Mouse (Mus musculus) heart, postnatal 0 days (tissue): ENCODE measurements at regions not wholly inside any gene's neighbourhood (a gene's known extent, or its start where the extent isn't known, plus 50 kb on each side); places are given as distances from the start of the nearest gene placed in this dataset.

ENCODE experiments used
- CTCF ChIP-seq: IDR thresholded peaks from 2 replicates; pipeline ENCODE4 v1.5.1; 2016; ENCODE audit warnings: antibody characterized with exemption, control low read depth, low read depth
- EP300 ChIP-seq: IDR thresholded peaks from 2 replicates; pipeline ENCODE4 v1.6.1; 2016; ENCODE audit warnings: antibody characterized with exemption, low read depth

- TF ChIP-seq CTCF (no peak), EP300 (no peak)
Measured at GRCm38 (mm10) chr12:118725891-118726290, 120.2 kb upstream of the Sp8 start.
